Mouse (Mus musculus) ovary, postnatal 36 days (tissue): ENCODE data around the gene Gcnt3.
A peak's percentile ranks its signal among the peaks of the same experiment; 100 is the strongest.

Source experiments
- DNase-seq: peaks from one replicate; pipeline ENCODE4 v3.0.0; 2022; ENCODE audit warnings: low spot score, mixed read lengths

The Gcnt3 gene

DNA sequence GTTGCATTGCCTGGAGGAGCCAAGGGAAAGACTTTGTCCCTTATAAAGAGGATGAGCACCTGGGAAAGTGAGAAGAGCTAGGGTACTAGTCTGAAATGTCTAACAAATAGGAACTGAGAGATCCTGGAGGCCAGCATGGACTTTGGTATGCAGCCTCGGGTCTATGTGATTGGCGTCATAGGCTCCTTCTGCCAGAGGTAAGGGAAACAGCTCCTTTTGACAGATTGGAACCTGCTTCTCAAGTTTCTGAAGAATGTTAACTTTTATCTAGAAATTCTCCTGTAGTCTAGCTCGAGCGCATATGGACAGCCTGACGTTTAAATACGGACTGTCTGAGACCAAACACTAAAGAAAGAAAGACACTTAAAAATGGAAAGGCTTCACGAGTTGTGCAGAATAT lies at the start of gene Gcnt3:
TSS of gene Gcnt3 (minus strand) at position 101 of the 400 bp plus-strand sequence.
- DNase-seq, result no peak

DNA sequence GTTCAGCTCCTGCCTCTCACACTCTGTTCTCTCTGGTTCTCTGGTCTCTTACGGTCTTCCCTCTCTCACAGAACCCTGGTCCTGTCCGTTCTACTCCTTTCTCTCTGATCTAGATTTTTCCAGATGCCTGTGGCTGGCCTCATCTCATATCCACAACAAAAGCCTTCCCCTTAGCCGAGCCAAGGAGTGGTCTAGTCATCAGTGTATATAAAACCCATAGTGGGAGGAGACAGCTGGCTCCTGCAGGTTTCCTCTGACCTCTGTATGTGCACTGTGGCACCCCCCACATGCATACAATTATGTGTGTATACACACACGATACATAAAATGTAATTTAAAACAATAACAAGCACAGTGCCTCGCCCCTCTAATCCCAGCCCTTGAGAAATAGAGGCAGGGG lies 49.5 kb upstream of the Gcnt3 start:
- DNase-seq, result no peak

DNA sequence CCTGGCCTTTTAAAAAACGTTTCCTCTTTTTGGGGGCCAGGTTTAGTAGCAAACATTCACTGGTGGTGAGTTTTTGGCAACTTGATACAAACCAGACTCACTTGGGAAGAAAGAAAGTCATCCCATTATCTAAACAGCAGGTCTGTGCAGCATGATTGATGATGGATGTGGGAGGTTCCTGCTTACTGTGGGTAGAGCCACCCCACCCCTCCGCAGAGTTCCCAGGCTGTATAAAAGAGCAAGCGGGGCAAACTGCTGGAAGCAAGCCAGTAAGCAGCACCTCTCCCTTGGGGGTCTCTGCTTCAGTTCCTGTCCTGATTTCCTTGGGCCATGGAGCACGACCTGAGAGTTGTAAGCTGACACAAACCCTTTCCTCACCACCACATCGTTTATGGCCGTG lies 48.2 kb upstream of the Gcnt3 start:
- no peak for DNase-seq

DNA sequence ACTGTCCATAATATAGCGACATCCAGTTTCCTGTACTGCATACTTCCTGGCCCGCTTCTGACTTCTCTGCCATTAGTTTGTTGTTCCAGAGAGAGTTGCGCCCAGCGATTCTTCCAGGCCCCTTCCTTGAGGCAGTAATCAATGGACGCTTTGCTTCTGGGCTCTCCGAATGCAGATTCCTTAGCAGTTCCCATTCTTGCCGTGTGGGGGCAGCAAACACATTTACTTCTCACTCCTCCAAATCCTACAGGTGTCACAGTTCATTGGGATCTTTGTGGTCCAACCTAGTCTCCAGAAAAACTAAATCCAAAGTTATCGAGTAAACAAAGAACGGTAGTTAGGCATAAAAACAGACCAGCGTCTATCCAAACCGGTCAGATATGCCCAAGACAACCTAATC lies 46.2 kb upstream of the Gcnt3 start:
- DNase-seq, result peak; percentile 41

DNA sequence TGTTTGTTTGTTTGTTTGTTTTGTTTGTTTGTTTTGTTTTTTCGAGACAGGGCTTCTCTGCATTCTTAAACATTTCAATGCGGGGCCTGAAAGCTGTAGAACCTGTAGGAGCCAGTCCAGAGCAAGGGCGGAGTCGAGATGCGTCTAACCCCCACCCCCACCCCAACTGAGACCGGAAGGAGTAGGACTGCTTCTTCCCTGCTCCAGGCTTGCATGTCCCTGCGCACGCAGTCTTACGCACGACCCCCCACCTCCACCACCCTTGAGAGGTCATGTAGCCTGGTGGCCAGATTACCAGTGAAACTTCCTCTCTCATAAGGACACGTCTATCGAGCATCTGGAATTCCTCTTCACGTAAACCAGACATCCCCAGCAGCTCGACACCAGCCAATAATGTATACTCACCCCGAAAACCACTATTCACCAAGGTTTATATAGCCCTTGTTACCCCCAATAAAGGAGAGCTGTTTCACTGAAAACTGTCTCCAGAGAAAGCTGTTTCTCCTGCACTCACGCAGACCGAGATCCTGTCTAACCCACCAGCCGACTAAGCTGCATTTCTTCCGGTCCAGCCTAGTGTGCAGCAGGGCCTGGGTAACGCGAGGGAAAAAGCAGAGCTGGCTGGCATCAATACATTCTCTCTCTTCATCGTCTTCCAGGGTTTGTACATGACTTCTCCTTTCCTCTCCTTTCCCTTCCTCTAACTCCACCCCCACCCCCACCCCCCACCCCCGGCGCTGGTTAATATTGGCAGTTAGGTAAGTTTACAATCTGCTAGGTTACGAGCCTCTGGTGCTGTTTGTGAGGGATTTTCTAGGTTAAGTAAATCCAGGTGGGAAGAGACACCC lies 44.7 kb upstream of the Gcnt3 start:
- DNase-seq, result no peak

DNA sequence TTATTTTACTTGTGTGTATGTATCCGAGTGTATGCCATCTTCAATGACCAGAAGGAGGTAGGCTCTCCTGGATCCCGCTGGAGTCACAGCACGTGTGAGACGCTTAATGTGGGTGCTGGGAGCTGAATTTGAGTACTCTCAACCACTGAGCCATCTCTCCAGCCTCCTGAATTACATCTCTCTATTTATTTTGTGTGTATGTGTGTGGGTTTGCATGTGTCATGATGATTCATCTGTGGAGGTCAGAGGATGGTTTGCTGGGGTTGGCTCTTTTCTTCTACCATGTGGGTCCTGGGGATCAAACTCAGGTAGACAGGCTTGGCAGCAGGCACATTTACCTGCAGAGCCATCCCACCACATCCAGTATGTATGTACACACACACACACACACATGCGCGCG lies 43.9 kb upstream of the Gcnt3 start:
- DNase-seq, result no peak

DNA sequence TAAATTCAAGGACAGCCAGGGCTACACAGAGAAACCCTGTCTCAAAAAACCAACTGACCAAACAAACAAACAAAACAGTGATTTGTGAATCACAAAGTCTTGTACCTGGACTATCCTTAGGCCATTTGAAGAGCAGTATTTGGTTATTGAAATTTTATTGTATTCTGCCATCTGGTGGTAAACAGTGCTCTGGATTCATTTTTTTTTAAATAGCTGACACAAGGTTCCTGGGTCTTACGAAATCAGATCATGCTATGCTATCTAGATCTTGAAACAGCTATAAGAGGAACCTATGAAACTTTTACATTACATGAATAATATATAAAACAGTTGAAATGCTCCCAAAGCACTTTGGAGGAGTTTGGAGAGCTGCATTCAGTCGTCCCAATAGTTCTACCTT lies 43.1 kb upstream of the Gcnt3 start:
- no peak for DNase-seq

DNA sequence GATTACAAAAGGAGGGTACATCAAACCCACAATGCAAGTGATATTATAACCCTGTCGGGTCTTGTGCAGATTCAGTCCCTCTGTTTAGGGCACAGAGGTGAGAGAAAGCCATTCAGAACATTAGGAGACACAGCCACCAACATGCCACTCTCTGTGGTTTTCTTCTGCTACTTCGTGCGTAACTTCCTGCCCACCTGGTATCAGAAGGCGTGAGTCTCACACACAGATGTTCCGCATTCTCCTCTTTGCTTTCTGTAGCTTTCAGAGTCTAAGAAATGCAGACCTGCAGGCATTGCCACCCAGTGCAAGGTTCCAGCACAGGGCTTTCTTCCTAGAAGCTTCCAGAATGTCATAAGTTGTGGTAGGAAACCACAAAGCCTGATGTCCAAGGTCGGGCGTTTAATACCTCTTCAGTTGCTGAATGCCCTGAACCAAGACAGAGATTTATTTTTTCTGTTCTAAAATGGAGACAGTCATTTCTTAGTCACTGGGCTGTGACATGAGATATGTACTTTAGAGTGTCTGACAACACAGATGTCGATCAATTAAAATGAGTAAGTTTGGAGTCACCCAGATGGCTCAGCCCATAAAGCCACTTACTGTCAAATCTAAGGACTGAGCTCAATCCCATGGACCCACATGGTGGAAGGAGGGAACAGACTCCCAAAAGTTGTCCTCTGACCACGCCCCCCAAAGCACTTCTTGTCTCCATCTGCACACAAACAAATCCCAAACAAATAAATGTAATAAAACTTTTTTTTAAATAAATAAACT lies 42.3 kb upstream of the Gcnt3 start:
- no peak for DNase-seq

DNA sequence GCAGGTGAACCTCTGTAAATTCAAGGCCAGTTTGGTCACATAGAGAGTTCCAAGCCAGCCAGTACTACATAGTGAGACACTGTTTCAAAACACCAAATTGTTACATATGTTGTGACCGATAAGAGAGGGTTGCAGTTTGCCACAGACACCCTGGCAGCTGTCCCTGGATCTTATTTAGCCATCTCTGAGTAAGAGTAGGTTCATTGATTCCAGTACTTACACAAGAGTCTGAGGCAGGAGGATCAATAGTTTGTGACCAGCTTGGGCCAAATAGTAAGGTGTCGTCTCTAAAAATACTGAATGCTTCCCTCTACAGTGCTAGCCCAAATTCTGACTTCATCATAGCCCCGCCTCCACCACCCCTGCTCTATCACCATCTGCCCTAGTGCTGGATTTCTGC lies 40.1 kb upstream of the Gcnt3 start:
- DNase-seq, result no peak

DNA sequence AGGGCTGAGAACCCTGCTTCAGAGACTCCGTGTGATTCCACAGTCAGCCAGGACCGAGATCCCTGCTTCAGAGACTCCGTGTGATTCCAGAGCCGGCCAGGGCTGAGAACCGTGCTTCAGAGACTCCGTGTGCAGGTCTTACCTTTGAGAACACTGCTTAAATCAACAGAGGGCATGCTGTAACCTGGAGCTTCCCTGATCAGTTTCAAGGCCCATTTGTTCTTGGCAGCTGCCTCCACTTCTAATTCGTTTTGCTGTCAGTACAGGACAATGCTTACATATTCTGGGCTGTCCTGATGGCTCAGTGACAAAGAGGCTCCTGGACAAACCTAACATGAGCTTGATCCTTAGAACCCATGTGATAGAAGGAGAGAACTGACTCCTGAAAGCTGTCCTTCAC lies 39.3 kb upstream of the Gcnt3 start:
- DNase-seq, result no peak

DNA sequence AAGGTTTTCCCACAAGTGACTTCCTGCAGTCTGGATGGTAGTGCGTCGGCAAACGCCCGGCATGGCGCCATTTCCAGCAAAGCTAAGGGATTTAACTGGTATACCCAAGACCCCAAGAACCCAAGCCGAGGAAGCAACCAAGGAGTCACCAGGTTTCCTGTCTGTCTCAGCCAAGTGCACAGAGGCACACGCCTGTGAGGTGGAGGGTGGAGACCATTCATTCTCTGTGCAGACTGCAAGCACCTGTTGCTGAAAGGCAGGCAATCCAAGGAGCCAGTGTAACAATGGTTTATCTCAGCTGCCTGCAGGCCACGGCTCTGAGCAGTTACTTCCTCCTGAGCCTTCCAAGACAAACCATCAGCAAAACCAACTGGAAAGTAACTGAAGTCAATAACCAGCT lies 34.5 kb upstream of the Gcnt3 start:
- DNase-seq, result no peak

DNA sequence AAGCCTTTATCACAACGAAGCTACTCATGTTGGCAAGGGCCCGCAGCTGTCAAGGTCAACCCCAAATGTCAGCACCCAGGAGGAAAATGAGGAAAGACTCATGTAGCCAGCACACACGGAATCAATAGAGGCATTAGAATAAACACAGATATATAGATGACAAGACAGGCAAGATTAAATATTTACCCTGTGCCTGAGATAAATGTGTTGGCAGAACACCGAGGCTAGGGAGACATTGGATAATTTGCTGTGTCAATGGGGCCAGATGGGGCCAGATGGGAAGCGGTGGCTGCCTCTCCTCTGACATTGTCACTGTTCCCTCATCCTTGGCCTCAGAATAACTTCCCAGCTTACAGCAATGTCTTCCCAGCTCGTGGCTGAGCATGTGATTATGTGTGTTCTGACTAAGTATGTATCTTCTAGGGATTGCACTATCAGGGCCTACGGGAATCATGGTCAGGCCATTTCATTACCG lies 32.1 kb upstream of the Gcnt3 start:
- peak; percentile 36 for DNase-seq

DNA sequence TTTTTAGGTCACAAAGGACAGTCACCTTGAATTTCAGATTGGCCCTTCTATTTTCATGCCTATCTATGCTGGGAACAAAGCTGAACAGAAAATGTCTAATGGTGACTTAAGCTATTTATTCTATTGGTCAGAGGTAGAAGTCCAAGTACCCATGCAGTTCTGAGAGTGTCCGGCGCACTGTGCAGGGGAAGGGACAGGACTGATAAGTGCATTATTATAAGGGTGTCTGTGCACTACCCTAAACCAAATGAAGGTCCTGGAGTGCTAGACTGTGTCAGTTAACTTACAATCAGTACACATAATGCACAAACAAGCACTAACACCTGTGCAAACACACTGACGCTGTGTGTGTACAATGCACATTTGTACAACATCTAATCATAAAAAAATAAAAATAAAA lies 29.6 kb upstream of the Gcnt3 start:
- DNase-seq, result no peak

DNA sequence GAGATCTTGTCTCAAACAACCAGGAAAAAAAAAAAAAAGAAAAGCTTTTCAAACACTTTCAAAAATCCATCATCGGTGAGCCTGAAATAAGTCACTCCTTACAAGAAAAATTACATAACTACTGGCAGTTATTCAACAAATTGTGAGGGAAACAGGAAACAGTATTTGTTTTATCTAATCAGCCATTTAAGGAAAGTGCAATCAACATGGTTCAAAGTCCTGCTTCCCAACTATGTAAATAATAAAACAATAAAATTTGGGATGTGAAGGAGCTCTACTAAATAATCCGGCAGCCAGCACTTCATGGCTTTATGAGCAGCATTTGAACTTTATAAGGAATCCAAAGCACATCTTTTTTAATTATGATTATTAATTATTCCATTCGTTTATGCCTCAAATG lies 24.1 kb upstream of the Gcnt3 start:
- no peak for DNase-seq

DNA sequence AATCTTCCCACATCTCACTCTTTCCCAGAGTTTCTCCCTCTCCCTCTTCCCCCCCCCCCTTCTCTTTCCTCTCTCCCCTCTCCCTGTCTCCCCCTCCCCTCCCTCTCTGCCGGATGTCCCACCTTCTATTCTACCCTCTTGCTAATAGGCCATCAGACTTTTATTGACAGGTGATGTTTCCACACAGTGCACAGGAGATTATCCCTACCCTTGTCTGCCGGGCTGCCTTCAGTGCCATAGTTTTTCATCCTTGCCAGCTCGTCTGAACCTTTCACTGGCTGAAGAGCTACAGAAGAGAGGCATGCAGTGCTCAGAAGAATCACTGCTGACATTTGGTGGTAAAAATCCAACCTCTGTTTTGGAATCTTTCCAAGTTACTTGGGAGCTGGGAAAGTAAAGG lies 15.5 kb upstream of the Gcnt3 start:
- no peak for DNase-seq

DNA sequence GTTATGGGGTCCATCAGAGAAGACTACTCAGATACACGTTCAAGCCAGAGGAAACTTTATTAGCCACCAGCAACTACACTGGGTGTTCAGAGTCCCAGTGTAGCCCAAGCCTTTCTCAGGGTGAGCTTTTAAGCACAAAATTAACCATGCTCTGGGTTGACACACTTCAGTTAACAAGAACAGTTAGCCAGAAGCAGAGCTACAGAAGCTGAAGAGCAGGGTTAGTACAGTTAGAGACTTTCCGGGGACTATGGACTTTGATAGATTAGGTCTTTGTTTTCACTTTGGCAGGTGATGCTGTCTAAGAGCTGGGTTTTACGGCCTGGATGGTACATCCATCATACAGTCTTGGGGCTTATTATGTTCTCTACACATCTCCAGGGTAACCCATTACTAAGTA lies 14.8 kb upstream of the Gcnt3 start:
- DNase-seq, result no peak

DNA sequence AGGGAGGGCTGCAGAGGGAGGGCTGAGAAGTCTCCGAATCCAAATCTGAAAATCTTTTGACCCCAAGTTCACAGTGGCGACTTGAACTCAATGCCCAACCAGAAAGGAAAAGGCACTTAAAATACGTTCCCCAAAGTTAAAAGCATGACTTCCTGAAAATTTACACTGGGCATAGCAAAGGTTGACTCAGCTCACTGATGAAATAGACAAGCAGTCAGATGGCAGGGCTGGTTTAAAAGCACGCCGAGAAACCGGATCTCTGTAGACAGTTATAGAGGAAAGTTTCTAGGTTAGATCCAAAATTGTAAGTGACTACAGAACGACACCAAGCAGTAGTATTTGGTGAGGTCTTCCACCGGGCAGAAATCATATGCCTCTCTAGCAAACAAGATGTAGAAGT lies 12.0 kb upstream of the Gcnt3 start:
- no peak for DNase-seq

DNA sequence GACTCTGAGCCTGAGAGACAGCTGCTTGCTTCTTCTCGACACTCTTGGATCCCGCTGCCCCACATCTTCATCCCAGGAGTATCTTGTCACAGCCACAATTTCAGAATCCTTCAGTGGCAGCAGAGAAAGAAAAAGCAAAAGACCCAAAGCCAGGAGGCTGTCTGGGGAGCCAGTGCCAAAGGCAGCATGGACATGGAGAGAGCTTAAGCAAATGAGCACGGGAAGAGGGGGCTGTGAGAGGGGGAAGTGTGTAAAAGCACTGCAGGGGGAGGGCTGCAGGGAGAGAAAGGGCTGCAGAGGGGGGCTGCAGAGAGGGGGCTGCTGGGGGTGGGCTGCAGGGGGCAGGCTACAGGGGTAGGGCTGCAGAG lies 11.5 kb upstream of the Gcnt3 start:
- DNase-seq, result no peak

DNA sequence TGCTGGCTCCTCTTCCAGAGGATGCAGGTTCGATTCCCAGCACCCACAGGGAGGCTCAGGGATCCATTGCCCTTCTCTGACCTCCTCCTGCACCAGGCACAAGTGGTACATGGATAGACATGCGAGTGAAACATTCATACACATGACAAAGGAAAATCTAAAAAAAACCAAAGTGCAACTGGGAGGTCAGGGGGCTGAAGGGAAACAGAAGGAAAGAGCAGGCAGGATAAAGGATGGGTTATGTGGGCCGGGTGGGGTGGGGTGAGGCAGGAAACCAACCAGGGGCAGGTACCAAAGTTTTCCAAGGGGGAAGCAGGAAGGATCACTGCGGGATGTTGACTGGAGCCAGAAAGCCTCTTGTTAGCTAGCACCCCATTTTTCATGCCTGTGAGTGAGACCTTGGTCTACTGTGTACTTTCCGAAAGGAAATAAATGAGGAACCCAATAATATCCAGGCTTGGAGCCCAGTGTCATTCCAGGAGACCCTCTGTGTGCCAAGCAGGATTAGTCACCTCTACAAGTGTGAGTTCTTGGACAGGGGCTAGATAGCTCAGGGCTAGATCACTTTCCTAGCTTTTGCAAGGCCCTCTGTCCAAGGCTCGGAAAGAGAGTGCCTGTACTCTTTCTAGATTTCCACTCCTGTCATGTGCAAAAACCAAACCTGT lies 11.0 kb upstream of the Gcnt3 start:
- DNase-seq, result no peak

DNA sequence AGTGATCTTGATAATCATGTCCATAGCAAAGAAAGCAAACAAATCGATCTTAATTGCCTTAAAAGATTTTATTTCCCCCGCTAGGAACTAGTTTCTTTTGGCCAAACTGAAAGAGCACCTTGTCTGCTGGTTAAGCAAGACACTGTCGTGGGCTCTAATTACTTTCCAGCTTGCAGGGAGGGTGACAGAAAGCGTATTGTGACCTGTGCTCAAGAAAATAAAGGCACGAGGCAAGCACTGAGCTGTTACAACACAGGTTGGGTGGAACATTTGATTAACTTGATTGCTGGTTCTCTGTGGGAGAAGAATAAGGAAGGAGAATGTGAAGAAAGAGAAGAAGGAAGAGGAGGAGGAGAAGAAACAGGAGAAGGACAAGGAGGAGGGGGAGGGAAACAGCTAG lies 10.4 kb upstream of the Gcnt3 start:
- DNase-seq, result no peak

DNA sequence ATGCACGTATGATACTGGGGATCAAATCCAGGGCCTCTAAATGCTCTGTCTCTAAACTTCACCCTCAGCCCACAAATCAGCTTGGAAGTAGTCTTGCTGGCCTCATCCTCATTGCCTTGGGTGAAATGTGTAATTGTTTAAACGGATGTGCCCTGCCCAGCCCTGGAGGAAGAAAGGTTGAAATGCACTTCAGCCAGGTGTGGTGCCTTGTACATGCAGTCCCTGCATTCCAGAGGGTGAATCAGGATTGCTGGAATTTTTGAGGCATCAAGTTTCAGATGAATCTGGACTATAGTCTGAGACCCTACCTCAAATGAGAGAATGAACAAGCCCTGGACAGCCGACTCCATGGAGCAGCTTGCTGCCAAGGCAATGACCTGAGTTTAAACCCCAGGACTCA lies 10.0 kb upstream of the Gcnt3 start:
- no peak for DNase-seq

DNA sequence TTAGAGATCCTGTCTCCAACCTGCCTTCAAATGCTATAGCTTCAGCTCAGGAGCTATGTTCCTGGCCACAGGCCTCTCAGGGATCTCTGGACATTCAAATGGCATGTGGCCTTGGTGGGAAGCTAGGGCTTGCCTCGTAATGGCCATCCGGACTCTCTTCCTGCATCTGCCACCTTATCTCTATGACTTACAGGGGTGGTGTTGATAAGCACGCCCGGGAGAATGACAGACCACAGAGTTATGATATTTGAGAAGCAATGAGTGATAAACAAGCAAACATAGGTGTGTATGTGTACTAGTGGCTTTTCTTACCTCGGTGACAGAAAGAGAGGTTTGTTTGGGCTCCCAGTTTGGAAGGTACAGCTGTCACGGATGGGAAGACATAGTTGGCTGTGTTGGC lies 8.4 kb upstream of the Gcnt3 start:
- no peak for DNase-seq

DNA sequence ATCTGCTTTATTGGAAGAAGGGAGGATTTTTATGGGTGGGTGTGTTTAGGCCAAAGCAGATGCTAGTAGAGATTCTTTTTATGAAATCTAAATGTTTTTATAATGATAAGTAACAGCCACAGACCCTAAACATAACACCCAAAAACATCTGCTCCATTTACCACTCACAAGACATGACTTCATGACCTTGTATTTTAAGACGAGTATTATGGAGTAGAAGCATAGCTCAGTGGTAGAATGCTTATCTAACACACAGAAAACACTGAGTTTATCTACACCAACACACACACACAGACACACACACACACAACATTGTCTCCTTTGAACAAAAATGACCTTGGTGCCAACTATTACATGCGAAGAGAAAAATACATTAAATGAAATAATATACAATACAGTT lies 7.0 kb upstream of the Gcnt3 start:
- no peak for DNase-seq
